Mouse (Mus musculus) ovary, postnatal 36 days (tissue): ENCODE measurements at regions not wholly inside any gene's neighbourhood (a gene's known extent, or its start where the extent isn't known, plus 50 kb on each side); places are given as distances from the start of the nearest gene placed in this dataset.

Source experiments
- DNase-seq: peaks from one replicate; pipeline ENCODE4 v3.0.0; 2022; ENCODE audit warnings: low spot score, mixed read lengths

GRCm38 (mm10) chr12:107251981-107252380 lies 236.5 kb upstream of the 3110018I06Rik start:
- DNase-seq: no peak

GRCm38 (mm10) chr12:107262076-107262475 lies 226.4 kb upstream of the 3110018I06Rik start:
- no peak for DNase-seq

GRCm38 (mm10) chr12:107262516-107262915 lies 225.9 kb upstream of the 3110018I06Rik start:
- no peak for DNase-seq

- DNase-seq: no peak
Observed at GRCm38 (mm10) chr12:107266696-107267095, 221.7 kb upstream of the 3110018I06Rik start.

GRCm38 (mm10) chr12:107285622-107286021 lies 202.8 kb upstream of the 3110018I06Rik start:
- no peak for DNase-seq

GRCm38 (mm10) chr12:107291377-107291776 lies 197.1 kb upstream of the 3110018I06Rik start:
- DNase-seq: peak; percentile 6

GRCm38 (mm10) chr12:107307094-107307740 lies 181.2 kb upstream of the 3110018I06Rik start:
- DNase-seq: no peak

GRCm38 (mm10) chr12:107315446-107315845 lies 173.0 kb upstream of the 3110018I06Rik start:
- DNase-seq: no peak

GRCm38 (mm10) chr12:107322861-107323260 lies 165.6 kb upstream of the 3110018I06Rik start:
- DNase-seq: no peak

GRCm38 (mm10) chr12:107326101-107326500 lies 162.3 kb upstream of the 3110018I06Rik start:
- DNase-seq: no peak

- DNase-seq: no peak
Observed at GRCm38 (mm10) chr12:107327107-107327770, 161.2 kb upstream of the 3110018I06Rik start.

- no peak for DNase-seq
Observed at GRCm38 (mm10) chr12:107328986-107329385, 159.4 kb upstream of the 3110018I06Rik start.

- no peak for DNase-seq
Observed at GRCm38 (mm10) chr12:107334366-107334765, 154.1 kb upstream of the 3110018I06Rik start.

GRCm38 (mm10) chr12:107335106-107335505 lies 153.3 kb upstream of the 3110018I06Rik start:
- no peak for DNase-seq

- DNase-seq: no peak
Observed at GRCm38 (mm10) chr12:107338758-107339157, 149.7 kb upstream of the 3110018I06Rik start.

GRCm38 (mm10) chr12:107356211-107356610 lies 132.2 kb upstream of the 3110018I06Rik start:
- no peak for DNase-seq

- no peak for DNase-seq
Observed at GRCm38 (mm10) chr12:107356974-107357373, 131.5 kb upstream of the 3110018I06Rik start.

- no peak for DNase-seq
Observed at GRCm38 (mm10) chr12:107360511-107360910, 127.9 kb upstream of the 3110018I06Rik start.

- no peak for DNase-seq
Observed at GRCm38 (mm10) chr12:107361606-107362005, 126.8 kb upstream of the 3110018I06Rik start.

- no peak for DNase-seq
Observed at GRCm38 (mm10) chr12:107362120-107362519, 126.3 kb upstream of the 3110018I06Rik start.

- no peak for DNase-seq
Observed at GRCm38 (mm10) chr12:107372254-107372653, 116.2 kb upstream of the 3110018I06Rik start.

- no peak for DNase-seq
Observed at GRCm38 (mm10) chr12:107392050-107392795, 96.2 kb upstream of the 3110018I06Rik start.

GRCm38 (mm10) chr12:107394467-107394866 lies 94.0 kb upstream of the 3110018I06Rik start:
- no peak for DNase-seq
